Mouse (Mus musculus): ENCODE measurements at regions not wholly inside any gene's neighbourhood (a gene's known extent, or its start where the extent isn't known, plus 50 kb on each side); places are given as distances from the start of the nearest gene placed in this dataset.

GRCm38 (mm10) chr12:90417590-90418221 lies 320.5 kb downstream of the Dio2 start:
- TF ChIP-seq HCFC1 (IDR thresholded peaks at IDR 0.05; ENCODE audit: borderline replicate concordance, insufficient read depth, low read length) (no peak), CHD2 (IDR thresholded peaks at IDR 0.05; ENCODE audit: low read depth, low read length) (no peak)
